Mouse (Mus musculus) erythroblast, embryonic 14.5 days (primary cell): ENCODE results near the gene 4921517D22Rik.

Source experiments
- GATA1 ChIP-seq: IDR thresholded peaks from 2 replicates; pipeline ENCODE4 v1.6.1; 2012; ENCODE audit warnings: low read length, inconsistent platforms, mixed read lengths
- TAL1 ChIP-seq: IDR thresholded peaks from 3 replicates; pipeline ENCODE4 v1.6.1; 2012; ENCODE audit warnings: low read length, inconsistent platforms, mixed read lengths

DNA sequence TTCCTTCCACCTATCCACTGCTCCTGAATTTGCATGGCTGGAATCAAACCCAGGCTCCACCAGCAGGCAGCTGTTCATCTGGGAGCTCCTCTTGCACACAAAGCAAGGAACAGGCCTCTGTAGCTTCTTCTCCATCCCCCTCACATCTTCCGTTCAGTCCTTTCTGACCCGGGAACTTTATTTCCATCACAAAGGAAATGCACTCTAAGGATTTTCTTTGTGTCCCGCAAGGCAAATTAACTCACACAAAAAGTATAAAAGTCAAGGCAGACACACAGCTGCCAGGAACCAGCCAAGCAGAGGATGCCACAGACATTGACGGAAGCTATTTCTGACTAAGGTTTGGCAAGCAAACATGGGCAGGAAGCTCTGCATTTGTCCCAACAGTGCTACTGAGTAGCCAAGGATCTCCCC lies 36.9 kb downstream of the 4921517D22Rik start:
- no peak for TF ChIP-seq GATA1
- no peak for TF ChIP-seq TAL1
